Mouse (Mus musculus): Measurements from ENCODE around the gene P2rx3. TPM values are rescaled to one million over a fixed set of nuclear protein-coding genes. Genes with fewer than 3 reads are reported as not detected.

The P2rx3 gene
- polyA plus RNA-seq (2014; fragmentation: Nextera tagmentation; extraction: Ambion mirVana): 0.67 and 0.68 TPM in 2 replicates

DNA sequence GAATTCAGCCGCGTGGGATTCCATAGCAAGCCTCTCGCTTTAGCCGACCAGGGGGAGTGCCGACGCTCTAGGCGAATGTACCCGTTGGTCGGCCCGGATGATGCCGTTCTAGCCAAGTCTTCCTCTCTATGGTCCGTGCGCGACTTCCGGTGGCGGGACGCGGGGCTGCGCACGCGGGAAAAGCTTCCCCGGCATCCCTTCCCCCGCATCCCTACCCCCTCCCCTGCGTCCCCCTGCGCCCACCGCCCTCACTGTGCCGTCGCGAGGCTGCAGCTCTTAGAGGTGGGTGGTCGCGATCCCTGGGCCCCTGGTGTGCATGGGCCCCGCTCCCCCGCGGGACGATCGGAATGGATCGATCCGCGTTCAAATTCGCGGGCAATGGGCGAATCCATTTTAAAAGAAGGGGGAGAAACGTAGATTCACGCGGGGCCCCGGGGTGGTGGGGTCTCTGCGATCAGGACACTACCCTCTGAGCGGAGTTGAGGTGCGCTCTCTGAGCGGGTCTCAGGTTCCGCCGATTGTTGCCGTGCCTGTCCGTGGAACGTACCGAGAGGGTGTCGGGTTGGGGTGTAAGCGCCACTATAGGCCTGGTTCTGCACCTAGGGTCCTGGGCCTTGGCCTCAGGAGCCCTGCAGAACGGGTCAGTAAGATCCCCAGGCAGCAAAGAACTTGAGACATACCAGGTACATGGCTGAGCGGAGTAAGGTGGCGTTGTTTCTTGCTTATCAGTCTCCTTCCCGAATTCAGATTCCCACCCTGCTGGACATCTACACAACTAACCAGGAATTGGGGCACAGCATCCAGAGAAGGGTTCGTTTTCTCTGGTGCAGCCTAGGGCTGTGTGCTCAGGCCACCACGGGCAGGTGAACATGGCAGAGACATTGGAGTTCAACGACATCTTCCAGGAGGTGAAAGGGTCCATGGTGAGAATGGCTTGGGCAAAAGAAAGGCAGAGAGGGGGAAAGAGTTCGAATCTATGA is at the start of gene P2rx3, which contains the start of gene Ssrp1:
Gene P2rx3, minus strand, starts transcription at position 416 of the 980 bp plus-strand sequence.
Gene Ssrp1, plus strand, starts transcription at position 188 of the 980 bp plus-strand sequence.
- H3K4me1 ChIP-seq (ENCODE audit: control insufficient read depth, insufficient read depth, low read length): 0 out of 2 replicates have a peak, but pooled peaks cover 6% of the 10 kb centered on the region
- H3K27ac ChIP-seq (ENCODE audit: low read length): peak within 1 kb of the TSS; percentile 52; the same call in 1 of the 2 replicates
- no peaks in the 10 kb centered on the region for H3K9me3 ChIP-seq (ENCODE audit: control insufficient read depth, low read depth, low read length)
- peak within 1 kb of the TSS; percentile 93 for H3K9ac ChIP-seq (replicated peaks; ENCODE audit: low read depth, low read length)
- WGBS: under 1% methylated on average over 65 of the region's 66 CpGs
- H3K4me3 ChIP-seq (ENCODE audit: low read depth, low read length): peak within 1 kb of the TSS; percentile 82
- peaks cover 31% of the 10 kb centered on the region for H3K36me3 ChIP-seq (ENCODE audit: control insufficient read depth, insufficient read depth, low read length)
- peak; percentile 95 for ATAC-seq (ENCODE audit: insufficient number of reproducible peaks, insufficient read depth, low FRiP score, low read depth)
- H3K27me3 ChIP-seq (ENCODE audit: control insufficient read depth, insufficient read depth, low read length): no peaks in the 10 kb centered on the region
- peak within 1 kb of the TSS; percentile 86 for H3K4me2 ChIP-seq (replicated peaks; ENCODE audit: low read depth, low read length)

DNA sequence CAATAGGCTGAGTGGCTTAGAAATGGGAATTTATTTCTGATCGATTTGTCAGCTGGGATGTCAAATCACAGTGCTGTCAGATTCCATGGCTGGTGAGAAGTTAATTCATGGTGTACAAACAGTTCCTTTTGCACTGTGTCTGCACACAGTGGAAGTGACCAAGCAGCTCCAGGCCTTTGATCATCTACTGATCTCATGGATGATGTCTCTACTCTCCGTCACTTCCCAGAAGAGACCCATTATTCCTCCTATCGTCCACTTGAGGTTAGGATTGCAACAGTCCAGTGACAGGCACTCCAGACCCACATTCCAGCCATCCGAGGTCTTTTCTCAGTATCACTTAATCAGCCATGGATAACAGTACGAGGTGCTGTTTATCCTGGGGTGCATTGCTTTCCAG is 36.5 kb upstream of the P2rx3 start:
- Histone ChIP-seq H3K9me3 (ENCODE audit: control insufficient read depth, low read depth, low read length) (no peaks in the 10 kb centered on the region), H3K4me2 (replicated peaks; ENCODE audit: low read depth, low read length) (no peak overlapping the region), H3K27ac (ENCODE audit: low read length) (no peak overlapping the region), H3K4me3 (ENCODE audit: low read depth, low read length) (no peak overlapping the region), H3K4me1 (ENCODE audit: control insufficient read depth, insufficient read depth, low read length) (no peaks in the 10 kb centered on the region), H3K9ac (replicated peaks; ENCODE audit: low read depth, low read length) (no peak overlapping the region), H3K27me3 (ENCODE audit: control insufficient read depth, insufficient read depth, low read length) (no peaks in the 10 kb centered on the region), H3K36me3 (ENCODE audit: control insufficient read depth, insufficient read depth, low read length) (peaks cover 23% of the 10 kb centered on the region)
- ATAC-seq (ENCODE audit: insufficient number of reproducible peaks, insufficient read depth, low FRiP score, low read depth): no peak
- 84% methylated on average over 5 of the region's 5 CpGs for WGBS

DNA sequence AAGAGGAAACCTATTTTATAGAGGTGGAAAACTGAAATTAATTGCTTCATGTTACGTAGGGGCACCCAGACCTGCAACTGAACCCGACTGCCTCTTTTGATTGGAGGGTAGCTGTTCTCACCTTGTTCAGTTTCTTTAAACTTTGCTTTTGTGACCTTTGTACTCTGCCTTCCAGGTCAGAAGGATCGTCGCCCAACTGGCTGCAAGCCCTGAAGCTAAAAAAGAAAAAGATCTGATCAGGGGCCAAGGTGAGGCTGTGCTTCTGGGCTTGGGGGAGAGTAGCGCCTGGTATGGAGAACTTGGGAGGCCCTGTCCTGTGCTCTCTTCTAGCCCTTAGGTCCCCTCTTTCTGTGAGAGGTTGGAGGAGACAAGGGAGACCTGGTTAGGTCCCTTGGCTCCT is 34.7 kb upstream of the P2rx3 start:
- H3K27me3 ChIP-seq (ENCODE audit: control insufficient read depth, insufficient read depth, low read length): no peaks in the 10 kb centered on the region
- H3K9ac ChIP-seq (replicated peaks; ENCODE audit: low read depth, low read length): no peak overlapping the region
- H3K4me1 ChIP-seq (ENCODE audit: control insufficient read depth, insufficient read depth, low read length): peaks cover 10% of the 10 kb centered on the region
- 70% methylated on average over 5 of the region's 5 CpGs for WGBS
- H3K36me3 ChIP-seq (ENCODE audit: control insufficient read depth, insufficient read depth, low read length): peaks cover 23% of the 10 kb centered on the region
- ATAC-seq (ENCODE audit: insufficient number of reproducible peaks, insufficient read depth, low FRiP score, low read depth): no peak
- no peaks in the 10 kb centered on the region for H3K9me3 ChIP-seq (ENCODE audit: control insufficient read depth, low read depth, low read length)
- H3K27ac ChIP-seq (ENCODE audit: low read length): no peak overlapping the region
- no peak overlapping the region for H3K4me2 ChIP-seq (replicated peaks; ENCODE audit: low read depth, low read length)
- no peak overlapping the region for H3K4me3 ChIP-seq (ENCODE audit: low read depth, low read length)

GRCm38 (mm10) chr2:85070086-85070485 is 32.8 kb upstream of the P2rx3 start:
- Histone ChIP-seq H3K27ac (ENCODE audit: low read length) (no peak overlapping the region), H3K36me3 (ENCODE audit: control insufficient read depth, insufficient read depth, low read length) (peaks cover 26% of the 10 kb centered on the region)
- ATAC-seq (ENCODE audit: insufficient number of reproducible peaks, insufficient read depth, low FRiP score, low read depth): no peak

GRCm38 (mm10) chr2:85068626-85069025 is 31.4 kb upstream of the P2rx3 start:
- Histone ChIP-seq H3K36me3 (ENCODE audit: control insufficient read depth, insufficient read depth, low read length) (peaks cover 37% of the 10 kb centered on the region), H3K4me2 (replicated peaks; ENCODE audit: low read depth, low read length) (no peak overlapping the region), H3K27me3 (ENCODE audit: control insufficient read depth, insufficient read depth, low read length) (no peaks in the 10 kb centered on the region), H3K27ac (ENCODE audit: low read length) (no peak overlapping the region), H3K4me3 (ENCODE audit: low read depth, low read length) (no peak overlapping the region), H3K4me1 (ENCODE audit: control insufficient read depth, insufficient read depth, low read length) (peaks cover 10% of the 10 kb centered on the region), H3K9ac (replicated peaks; ENCODE audit: low read depth, low read length) (no peak overlapping the region), H3K9me3 (ENCODE audit: control insufficient read depth, low read depth, low read length) (no peaks in the 10 kb centered on the region)
- 70% methylated on average over 2 of the region's 2 CpGs for WGBS
- ATAC-seq (ENCODE audit: insufficient number of reproducible peaks, insufficient read depth, low FRiP score, low read depth): no peak

More at GRCm38 (mm10) chr2:85070086-85070485, 32.8 kb upstream of the P2rx3 start:
- Histone ChIP-seq H3K9ac (replicated peaks; ENCODE audit: low read depth, low read length) (no peak overlapping the region), H3K9me3 (ENCODE audit: control insufficient read depth, low read depth, low read length) (no peaks in the 10 kb centered on the region), H3K4me3 (ENCODE audit: low read depth, low read length) (no peak overlapping the region), H3K4me1 (ENCODE audit: control insufficient read depth, insufficient read depth, low read length) (peaks cover 10% of the 10 kb centered on the region), H3K27me3 (ENCODE audit: control insufficient read depth, insufficient read depth, low read length) (no peaks in the 10 kb centered on the region), H3K4me2 (replicated peaks; ENCODE audit: low read depth, low read length) (no peak overlapping the region)
- 69% methylated on average over 15 of the region's 15 CpGs for WGBS

GRCm38 (mm10) chr2:85067903-85068625 is 30.8 kb upstream of the P2rx3 start:
- peaks cover 10% of the 10 kb centered on the region for H3K4me1 ChIP-seq (ENCODE audit: control insufficient read depth, insufficient read depth, low read length)
- H3K9me3 ChIP-seq (ENCODE audit: control insufficient read depth, low read depth, low read length): no peaks in the 10 kb centered on the region
- no peak overlapping the region for H3K4me2 ChIP-seq (replicated peaks; ENCODE audit: low read depth, low read length)
- H3K27ac ChIP-seq (ENCODE audit: low read length): no peak overlapping the region
- peaks cover 43% of the 10 kb centered on the region for H3K36me3 ChIP-seq (ENCODE audit: control insufficient read depth, insufficient read depth, low read length)
- peak; percentile 21; the same call in 1 of the 2 replicates for ATAC-seq (ENCODE audit: insufficient number of reproducible peaks, insufficient read depth, low FRiP score, low read depth)
- H3K27me3 ChIP-seq (ENCODE audit: control insufficient read depth, insufficient read depth, low read length): no peaks in the 10 kb centered on the region
- WGBS: 53% methylated on average over 10 of the region's 10 CpGs
- no peak overlapping the region; the same call in 1 of the 2 replicates for H3K9ac ChIP-seq (replicated peaks; ENCODE audit: low read depth, low read length)
- H3K4me3 ChIP-seq (ENCODE audit: low read depth, low read length): no peak overlapping the region

DNA sequence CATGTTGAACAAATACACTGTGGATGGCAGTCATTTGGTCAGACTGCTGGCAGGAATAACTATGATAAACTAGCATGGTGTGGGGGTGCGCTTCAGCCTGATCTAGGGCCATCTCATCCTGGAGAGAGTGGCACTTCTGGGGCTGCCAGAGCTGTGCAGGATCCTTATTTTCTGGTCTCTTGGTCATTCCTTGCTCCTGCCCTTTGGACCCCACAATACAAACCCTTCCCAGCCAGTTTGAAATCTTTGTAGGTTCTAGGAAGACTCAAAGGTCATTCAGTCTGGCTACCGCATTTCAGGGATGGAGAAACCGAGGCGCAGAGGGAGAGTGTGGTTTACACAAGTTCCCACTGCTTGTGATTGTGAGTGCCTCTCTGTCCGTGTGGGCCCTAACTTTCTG is 29.7 kb upstream of the P2rx3 start:
- WGBS: 93% methylated on average over 5 of the region's 5 CpGs
- H3K36me3 ChIP-seq (ENCODE audit: control insufficient read depth, insufficient read depth, low read length): peaks cover 46% of the 10 kb centered on the region
- no peak for ATAC-seq (ENCODE audit: insufficient number of reproducible peaks, insufficient read depth, low FRiP score, low read depth)

DNA sequence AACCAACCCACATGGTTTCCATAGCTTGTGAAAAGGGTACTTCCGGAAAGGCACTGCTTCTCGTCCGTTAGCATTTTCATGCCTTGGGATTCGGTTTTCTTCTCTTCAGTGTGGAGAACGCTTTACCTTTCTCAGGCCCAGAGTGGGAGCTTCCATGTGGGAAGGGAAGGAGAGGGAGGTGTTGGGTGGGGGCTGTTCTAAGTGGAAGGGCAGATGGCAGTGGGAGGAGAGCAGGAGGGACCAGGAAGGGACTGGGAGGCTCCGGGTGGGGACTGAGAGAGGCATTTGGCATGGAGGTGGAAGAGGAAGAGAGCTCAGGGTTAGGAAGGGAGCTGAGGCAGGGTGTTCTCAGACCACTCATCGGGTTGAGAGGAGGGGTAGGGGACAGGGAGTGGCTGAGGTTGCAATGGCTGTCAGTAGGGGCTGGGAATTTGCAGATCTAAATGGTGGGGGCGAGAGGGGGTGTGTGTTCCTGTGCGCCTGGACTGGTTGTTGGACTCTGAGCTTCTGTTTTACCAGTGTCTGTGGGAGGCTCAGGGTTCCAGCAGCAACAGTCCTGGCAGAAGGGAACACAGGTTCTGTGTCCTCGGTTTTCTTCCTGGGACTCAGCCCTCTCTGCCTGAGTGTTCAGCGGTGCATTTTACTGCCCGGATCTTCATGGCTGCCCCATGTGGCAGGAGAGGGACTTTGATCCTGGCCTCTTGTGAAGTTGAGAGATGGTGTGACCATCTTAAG is 28.0 kb upstream of the P2rx3 start:
- no peak for ATAC-seq (ENCODE audit: insufficient number of reproducible peaks, insufficient read depth, low FRiP score, low read depth)
- no peak overlapping the region for H3K9ac ChIP-seq (replicated peaks; ENCODE audit: low read depth, low read length)
- peaks cover 35% of the 10 kb centered on the region for H3K36me3 ChIP-seq (ENCODE audit: control insufficient read depth, insufficient read depth, low read length)

More for the DNA sequence above, 29.7 kb upstream of the P2rx3 start:
- Histone ChIP-seq H3K27me3 (ENCODE audit: control insufficient read depth, insufficient read depth, low read length) (no peaks in the 10 kb centered on the region), H3K9ac (replicated peaks; ENCODE audit: low read depth, low read length) (no peak overlapping the region), H3K4me2 (replicated peaks; ENCODE audit: low read depth, low read length) (no peak overlapping the region), H3K4me1 (ENCODE audit: control insufficient read depth, insufficient read depth, low read length) (peaks cover 10% of the 10 kb centered on the region), H3K27ac (ENCODE audit: low read length) (no peak overlapping the region), H3K9me3 (ENCODE audit: control insufficient read depth, low read depth, low read length) (no peaks in the 10 kb centered on the region), H3K4me3 (ENCODE audit: low read depth, low read length) (no peak overlapping the region)

More for the DNA sequence above, 28.0 kb upstream of the P2rx3 start:
- WGBS: 70% methylated on average over 12 of the region's 12 CpGs
- H3K4me2 ChIP-seq (replicated peaks; ENCODE audit: low read depth, low read length): no peak overlapping the region
- no peak overlapping the region for H3K4me3 ChIP-seq (ENCODE audit: low read depth, low read length)
- no peaks in the 10 kb centered on the region for H3K27me3 ChIP-seq (ENCODE audit: control insufficient read depth, insufficient read depth, low read length)
- peaks cover 20% of the 10 kb centered on the region for H3K4me1 ChIP-seq (ENCODE audit: control insufficient read depth, insufficient read depth, low read length)
- H3K9me3 ChIP-seq (ENCODE audit: control insufficient read depth, low read depth, low read length): no peaks in the 10 kb centered on the region
- H3K27ac ChIP-seq (ENCODE audit: low read length): no peak overlapping the region

Data from stomach, embryonic 14.5 days (tissue).